Mouse (Mus musculus) MEL (cell line): Measurements from ENCODE around the gene Tmem106a. TPM values are rescaled to one million over a fixed set of nuclear protein-coding genes. Genes with fewer than 3 reads are reported as not detected.

Experiments used
- DNase-seq: peaks from one replicate; pipeline ENCODE4 v3.0.0; 2011; ENCODE audit warnings: low read depth, low spot score
- H3K27ac ChIP-seq: 2 replicates; pipeline ENCODE4 v1.5.1; 2012; ENCODE audit warnings: low read depth, mild to moderate bottlenecking, control low read depth, low read length, moderate library complexity; ENCODE audit not compliant: control insufficient read depth
- H3K27me3 ChIP-seq, 2 experiments: fragments of 150-350 bp in 1 of 2; sonication (generic) in 1 of 2; 2 replicates each; pipeline ENCODE4 v1.6.1; 2012; ENCODE audit warnings: low read length in 2 of 2, mild to moderate bottlenecking in 2 of 2, improper control_type of control experiment in 1 of 2, moderate library complexity in 1 of 2; ENCODE audit not compliant: insufficient read depth in 2 of 2, control insufficient read depth in 1 of 2
- H3K36me3 ChIP-seq, 2 experiments: 2 replicates each; pipeline ENCODE4 v1.6.1; 2012 to 2014; ENCODE audit warnings: low read length in 2 of 2, improper control_type of control experiment in 1 of 2, inconsistent platforms in 1 of 2, mild to moderate bottlenecking in 1 of 2; ENCODE audit not compliant: insufficient read depth in 2 of 2, control insufficient read depth in 1 of 2
- H3K4me1 ChIP-seq, 2 experiments: fragments of 150-350 bp in 1 of 2; sonication (generic) in 1 of 2; 2 replicates each; pipeline ENCODE4 v1.6.1; 2012; ENCODE audit warnings: low read length in 2 of 2, improper control_type of control experiment in 1 of 2, mild to moderate bottlenecking in 1 of 2; ENCODE audit not compliant: insufficient read depth in 2 of 2, control insufficient read depth in 1 of 2
- H3K4me3 ChIP-seq, 2 experiments: fragments of 150-350 bp in 1 of 2; sonication (generic) in 1 of 2; 2 replicates each; pipeline ENCODE4 v1.5.1; 2012; ENCODE audit warnings: low read depth in 2 of 2, low read length in 2 of 2, mild to moderate bottlenecking in 2 of 2, moderate library complexity in 2 of 2, control low read depth in 1 of 2, improper control_type of control experiment in 1 of 2; ENCODE audit not compliant: control insufficient read depth in 1 of 2, insufficient read depth in 1 of 2
- H3K79me2 ChIP-seq: 2 replicates; pipeline ENCODE4 v1.6.1; 2012; ENCODE audit warnings: mild to moderate bottlenecking, low read length, moderate library complexity; ENCODE audit not compliant: control insufficient read depth, poor library complexity, insufficient read depth
- H3K9ac ChIP-seq: 2 replicates; pipeline ENCODE4 v1.6.1; 2012; ENCODE audit warnings: low read depth, mild to moderate bottlenecking, control low read depth, low read length, moderate library complexity; ENCODE audit not compliant: control insufficient read depth, poor library complexity, severe bottlenecking
- H3K9me3 ChIP-seq: fragments of 150-350 bp; sonication (generic); replicated peaks from 2 replicates; pipeline ENCODE4 v1.6.1; 2012; ENCODE audit warnings: mild to moderate bottlenecking, low read length, improper control_type of control experiment, moderate library complexity; ENCODE audit not compliant: insufficient read depth
- CHD2 ChIP-seq: IDR thresholded peaks from 2 replicates; pipeline ENCODE4 v1.6.1; 2011; ENCODE audit warnings: low read length, improper control_type of control experiment
- CTCF ChIP-seq, 3 experiments: IDR thresholded peaks in 2 of 3; conservative IDR thresholded peaks in 1 of 3; 2 replicates each; pipeline ENCODE4 v1.5.1; 2011 to 2012; ENCODE audit warnings: low read length in 3 of 3, low read depth in 2 of 3, mild to moderate bottlenecking in 2 of 3, improper control_type of control experiment in 1 of 3, inconsistent platforms in 1 of 3, mixed read lengths in 1 of 3, moderate library complexity in 1 of 3; ENCODE audit not compliant: control insufficient read depth in 1 of 3, insufficient read depth in 1 of 3, poor library complexity in 1 of 3, severe bottlenecking in 1 of 3
- ELF1 ChIP-seq: IDR thresholded peaks from 2 replicates; pipeline ENCODE4 v1.6.1; 2014; ENCODE audit warnings: low read depth, mild to moderate bottlenecking, inconsistent platforms, low read length, improper control_type of control experiment, moderate library complexity
- ETS1 ChIP-seq: IDR thresholded peaks from 2 replicates; pipeline ENCODE4 v1.6.1; 2012; ENCODE audit warnings: low read depth, mild to moderate bottlenecking, inconsistent platforms, low read length, improper control_type of control experiment, moderate library complexity
- GATA1 ChIP-seq: IDR thresholded peaks from 2 replicates; pipeline ENCODE4 v1.6.1; 2011; ENCODE audit warnings: low read depth, low read length, improper control_type of control experiment
- KAT2A ChIP-seq: conservative IDR thresholded peaks from 2 replicates; pipeline ENCODE4 v1.6.1; 2012; ENCODE audit warnings: low read depth, low read length, improper control_type of control experiment, inconsistent platforms
- MAX ChIP-seq: IDR thresholded peaks from 2 replicates; pipeline ENCODE4 v1.6.1; 2011; ENCODE audit warnings: low read length, improper control_type of control experiment
- MYB ChIP-seq: IDR thresholded peaks from 2 replicates; pipeline ENCODE4 v1.6.1; 2011; ENCODE audit warnings: mild to moderate bottlenecking, low read depth, low read length, improper control_type of control experiment
- MYC ChIP-seq: IDR thresholded peaks from 2 replicates; pipeline ENCODE4 v1.6.1; 2011; ENCODE audit warnings: low read depth, mild to moderate bottlenecking, low read length, improper control_type of control experiment, moderate library complexity
- POLR2AphosphoS2 ChIP-seq: IDR thresholded peaks from 2 replicates; pipeline ENCODE4 v1.6.1; 2011; ENCODE audit warnings: low read length, improper control_type of control experiment
- POLR2AphosphoS5 ChIP-seq: IDR thresholded peaks from 2 replicates; pipeline ENCODE4 v1.6.1; 2012; ENCODE audit warnings: low read depth, borderline replicate concordance, mild to moderate bottlenecking, inconsistent platforms, low read length, moderate library complexity, mixed read lengths
- SIN3A ChIP-seq: IDR thresholded peaks from 2 replicates; pipeline ENCODE4 v1.6.1; 2012; ENCODE audit warnings: low read length, improper control_type of control experiment, inconsistent platforms
- TCF12 ChIP-seq: IDR thresholded peaks from 2 replicates; pipeline ENCODE4 v1.6.1; 2014; ENCODE audit warnings: low read depth, mild to moderate bottlenecking, inconsistent platforms, low read length, improper control_type of control experiment, moderate library complexity
- UBTF ChIP-seq: IDR thresholded peaks from 2 replicates; pipeline ENCODE4 v1.6.1; 2012; ENCODE audit warnings: low read depth, mild to moderate bottlenecking, inconsistent platforms, low read length, improper control_type of control experiment, moderate library complexity, borderline replicate concordance; ENCODE audit not compliant: insufficient read depth
- ZC3H11A ChIP-seq: IDR thresholded peaks from 2 replicates; pipeline ENCODE4 v1.6.1; 2012; ENCODE audit warnings: low read depth, mild to moderate bottlenecking, inconsistent platforms, low read length, improper control_type of control experiment
- ZMIZ1 ChIP-seq: IDR thresholded peaks from 2 replicates; pipeline ENCODE4 v1.6.1; 2012; ENCODE audit warnings: low read depth, mild to moderate bottlenecking, inconsistent platforms, low read length, improper control_type of control experiment, moderate library complexity
- ZNF384 ChIP-seq: IDR thresholded peaks from 2 replicates; pipeline ENCODE4 v1.6.1; 2012; ENCODE audit warnings: low read depth, mild to moderate bottlenecking, inconsistent platforms, low read length, improper control_type of control experiment
- polyA plus RNA-seq, 2 experiments: library from polyadenylated mRNA; stranded (reverse) in 1 of 2; unstranded in 1 of 2; fragments of >175 nt in 1 of 2; fragments of >200 nt in 1 of 2; gene quantifications; 2 replicates each; pipeline versions ENCODE4 v1.2.1 to v1.2.4; 2012; ENCODE audit warnings: low replicate concordance in 2 of 2, low read depth in 1 of 2; ENCODE audit not compliant: insufficient read length in 2 of 2, insufficient read depth in 1 of 2, missing spikeins in 1 of 2
- total RNA-seq: library from RNA; depleted of rRNA; stranded (reverse); fragments of 300-350 nt; gene quantifications from 2 replicates; pipeline ENCODE4 v1.2.3, GENCODE M21; 2012

The Tmem106a gene
- total and polyA plus RNA-seq, 3 experiments = 0.23 to 0.81 TPM; not detected in 1

DNA sequence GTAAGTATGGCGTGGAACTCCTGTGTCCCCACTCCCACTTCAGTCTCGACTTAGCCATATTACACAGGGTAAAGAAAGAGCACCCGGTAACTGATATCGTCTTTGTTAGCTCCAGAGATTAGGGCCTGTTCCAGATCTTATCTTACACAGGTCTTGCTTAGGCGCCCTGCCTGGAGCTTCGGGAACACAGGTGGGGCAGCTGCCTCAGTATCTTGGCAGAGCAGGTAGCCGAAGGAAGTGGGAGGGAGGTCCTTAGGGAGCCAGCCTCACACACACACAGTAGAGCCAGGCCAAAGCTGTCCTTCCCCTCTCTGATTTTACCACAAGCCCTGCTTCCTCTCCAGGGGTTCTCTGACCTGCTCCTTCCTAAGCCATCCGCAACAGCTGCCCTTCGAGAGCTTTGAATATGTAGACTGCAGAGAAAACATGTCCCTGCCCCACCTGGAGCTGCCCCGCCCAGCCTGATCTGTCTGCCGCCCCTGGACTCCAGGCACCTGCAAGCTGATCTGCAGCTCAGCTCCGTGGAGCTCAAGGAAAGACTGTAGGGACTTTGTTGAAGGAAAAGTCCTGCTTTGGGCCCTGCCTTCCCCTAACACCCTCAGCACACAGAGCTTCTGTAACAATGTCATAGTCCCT lies 8.1 kb downstream of the Tmem106a start:
- no peak for DNase-seq
- H3K79me2 ChIP-seq = no peaks in the 10 kb centered on the region
- TF ChIP-seq ETS1 = no peak
- TF ChIP-seq ZMIZ1 = no peak
- no peak for TF ChIP-seq POLR2AphosphoS2
- TF ChIP-seq ELF1 = no peak
- TF ChIP-seq MYC = no peak
- TF ChIP-seq CTCF (IDR thresholded peaks at IDR 0.05 in 2 of 3, conservative IDR thresholded peaks at IDR 0.05 in 1 of 3; ENCODE audit: control insufficient read depth in 1 of 3, insufficient read depth in 1 of 3, low read depth in 2 of 3, low read length in 3 of 3, poor library complexity in 1 of 3, severe bottlenecking in 1 of 3) = no peak
- no peak for TF ChIP-seq TCF12
- TF ChIP-seq CHD2 = no peak
- no peak for TF ChIP-seq ZNF384
- H3K27ac ChIP-seq = no peak overlapping the region
- H3K4me1 ChIP-seq = peaks cover 0 to 5% of the 10 kb centered on the region in 2 experiments; a peak in 1 of 4 replicates
- H3K9ac ChIP-seq = no peak overlapping the region
- no peaks in the 10 kb centered on the region for H3K27me3 ChIP-seq
- no peak overlapping the region for H3K4me3 ChIP-seq
- H3K36me3 ChIP-seq = no peaks in the 10 kb centered on the region; a peak in 1 of 4 replicates
- H3K9me3 ChIP-seq = no peaks in the 10 kb centered on the region

- H3K9me3 ChIP-seq = no peaks in the 10 kb centered on the region
- TF ChIP-seq SIN3A (no peak), MAX (no peak), GATA1 (no peak), POLR2AphosphoS2 (no peak), POLR2AphosphoS5 (no peak), ETS1 (no peak), KAT2A (no peak), ELF1 (no peak), ZMIZ1 (no peak), CHD2 (no peak), UBTF (no peak), ZC3H11A (no peak), MYB (no peak)
- no peak within 1 kb of the TSS for H3K4me3 ChIP-seq
- H3K9ac ChIP-seq = no peak within 1 kb of the TSS
- no peaks in the 10 kb centered on the region; a peak in 1 of 4 replicates for H3K36me3 ChIP-seq
- no peak within 1 kb of the TSS for H3K27ac ChIP-seq
- H3K4me1 ChIP-seq = no peaks in the 10 kb centered on the region
- no peaks in the 10 kb centered on the region for H3K79me2 ChIP-seq
- no peak for DNase-seq
- no peaks in the 10 kb centered on the region; a peak in 2 of 4 replicates for H3K27me3 ChIP-seq
Observed at GRCm38 (mm10) chr11:101599156-101599555, 17.1 kb downstream of the Tmem106a start, which contains the start of gene Gm11634. Gene Gm11634, minus strand, starts transcription at chr11:101599256.
